Mouse (Mus musculus) forebrain, embryonic 12.5 days (tissue): ENCODE data around the gene Defb45. TPM values are rescaled to one million over a fixed set of nuclear protein-coding genes. Genes with fewer than 3 reads are reported as not detected.

ENCODE experiments used
- ATAC-seq: fragments of 200-750 bp; cut with Nextera tagmentation; 2 replicates; pipeline ENCODE4 v1.8.0; 2017; ENCODE audit warnings: moderate TSS enrichment; ENCODE audit not compliant: low FRiP score
- H3K27ac ChIP-seq: fragments of 300-500 bp; sonication (generic); 2 replicates; pipeline ENCODE4 v1.5.1; 2016; ENCODE audit warnings: mild to moderate bottlenecking
- H3K27me3 ChIP-seq: fragments of 300-500 bp; sonication (generic); 2 replicates; pipeline ENCODE4 v1.6.1; 2016; ENCODE audit warnings: mild to moderate bottlenecking
- H3K36me3 ChIP-seq: fragments of 300-500 bp; sonication (generic); replicated peaks from 2 replicates; pipeline ENCODE4 v1.6.1; 2016; ENCODE audit warnings: mild to moderate bottlenecking
- H3K4me1 ChIP-seq: fragments of 300-500 bp; sonication (generic); 2 replicates; pipeline ENCODE4 v1.6.1; 2016
- H3K4me2 ChIP-seq: fragments of 300-500 bp; sonication (generic); 2 replicates; pipeline ENCODE4 v1.6.1; 2016; ENCODE audit warnings: mild to moderate bottlenecking, moderate library complexity
- H3K4me3 ChIP-seq: fragments of 300-500 bp; sonication (generic); replicated peaks from 2 replicates; pipeline ENCODE4 v1.5.1; 2016; ENCODE audit warnings: mild to moderate bottlenecking
- H3K9ac ChIP-seq: fragments of 300-500 bp; sonication (generic); 2 replicates; pipeline ENCODE4 v1.6.1; 2016; ENCODE audit warnings: mild to moderate bottlenecking
- H3K9me3 ChIP-seq: fragments of 300-500 bp; sonication (generic); 2 replicates; pipeline ENCODE4 v1.6.1; 2016
- WGBS: fragments of 180-500 bp; shearing (Covaris S2); methylation state at CpG from one replicate; pipeline ENCODE4 v1.1.7; 2016; 5-methylcytosine and 5-hydroxymethylcytosine counted together
- polyA plus RNA-seq: library from polyadenylated mRNA; unstranded; fragments of >200 nt; fragmentation: Nextera tagmentation; extraction: Ambion mirVana; gene quantifications from 2 replicates; pipeline ENCODE4 v1.2.1, GENCODE M21; 2016

Defb45 gene
- not detected in 2 replicates for polyA plus RNA-seq

- WGBS = 68% methylated on average over 7 of the region's 7 CpGs
Observed at GRCm38 (mm10) chr2:152599299-152599698, at the start of gene Defb45. Gene Defb45 (minus strand): TSS chr2:152599399.

GRCm38 (mm10) chr2:152639406-152640113, 40.4 kb upstream of the Defb45 start:
- Histone ChIP-seq H3K4me2 (no peak overlapping the region), H3K27me3 (peaks cover under 1% of the 10 kb centered on the region; the same call in 1 of the 2 replicates), H3K36me3 (no peaks in the 10 kb centered on the region), H3K4me3 (no peak overlapping the region), H3K9ac (no peak overlapping the region), H3K4me1 (peaks cover 11% of the 10 kb centered on the region), H3K9me3 (no peaks in the 10 kb centered on the region), H3K27ac (peak overlapping the region; percentile 59; the same call in 1 of the 2 replicates)
- WGBS = 21% methylated on average over 11 of the region's 11 CpGs
- ATAC-seq = peak; percentile 55

More at GRCm38 (mm10) chr2:152599299-152599698, at the start of gene Defb45:
- no peak within 1 kb of the TSS for H3K4me3 ChIP-seq
- H3K4me2 ChIP-seq = no peak within 1 kb of the TSS
- no peak for ATAC-seq
- H3K9me3 ChIP-seq = no peaks in the 10 kb centered on the region
- no peaks in the 10 kb centered on the region for H3K36me3 ChIP-seq
- no peak within 1 kb of the TSS for H3K9ac ChIP-seq
- H3K27ac ChIP-seq = no peak within 1 kb of the TSS
- no peaks in the 10 kb centered on the region for H3K4me1 ChIP-seq
- H3K27me3 ChIP-seq = no peaks in the 10 kb centered on the region

DNA sequence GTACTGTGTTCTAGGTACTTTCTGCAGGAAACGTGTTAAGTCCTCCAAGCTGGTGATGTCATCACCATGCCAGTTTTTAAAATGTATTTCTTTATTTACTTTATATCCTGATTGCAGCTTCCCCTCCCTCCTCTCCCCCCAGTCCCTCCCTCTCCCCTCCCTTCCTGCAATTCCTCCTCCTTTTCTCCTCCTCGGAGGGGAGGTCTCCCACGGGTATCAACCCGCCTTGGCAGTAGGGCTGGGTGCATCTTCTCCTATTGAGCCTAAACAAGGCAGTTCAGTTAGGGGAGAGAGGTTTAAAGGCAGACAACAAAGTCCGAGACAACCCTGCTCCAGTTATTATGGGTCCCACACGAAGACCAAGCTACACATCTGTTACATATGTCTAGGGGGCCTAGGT, 39.7 kb upstream of the Defb45 start:
- Histone ChIP-seq H3K9me3 (no peaks in the 10 kb centered on the region), H3K4me1 (peaks cover 11% of the 10 kb centered on the region), H3K27ac (0 out of 2 replicates have a peak overlapping the region, but pooled peaks have one; percentile 59), H3K36me3 (no peaks in the 10 kb centered on the region), H3K4me2 (no peak overlapping the region), H3K27me3 (peaks cover 4% of the 10 kb centered on the region; the same call in 1 of the 2 replicates), H3K9ac (no peak overlapping the region), H3K4me3 (no peak overlapping the region)
- 64% methylated on average over 6 of the region's 6 CpGs for WGBS
- no peak for ATAC-seq

DNA sequence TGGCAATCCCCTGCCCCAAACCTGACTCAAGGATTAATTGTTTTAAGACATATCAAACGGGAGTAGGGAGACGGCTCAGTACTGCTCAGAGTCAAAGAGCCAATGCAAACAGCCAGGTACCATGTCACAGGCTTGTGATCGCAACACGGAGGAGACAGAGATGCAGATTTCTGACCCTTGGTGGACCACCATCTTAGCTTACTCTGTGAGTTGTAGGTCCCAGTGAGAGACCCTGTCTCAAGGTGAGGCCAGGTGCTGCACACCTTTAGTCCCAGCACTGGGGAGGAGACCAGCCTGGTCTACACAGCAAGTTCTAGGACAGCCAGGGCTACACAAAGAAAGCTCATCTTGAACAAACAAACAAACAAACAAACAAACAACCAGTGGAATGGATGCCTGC, 38.2 kb upstream of the Defb45 start:
- WGBS = 91% methylated on average over 4 of the region's 4 CpGs
- no peak overlapping the region for H3K4me3 ChIP-seq
- no peak overlapping the region for H3K27ac ChIP-seq
- no peak for ATAC-seq
- no peak overlapping the region for H3K4me2 ChIP-seq
- peaks cover 19% of the 10 kb centered on the region for H3K4me1 ChIP-seq
- no peak overlapping the region for H3K9ac ChIP-seq
- no peaks in the 10 kb centered on the region for H3K9me3 ChIP-seq
- H3K27me3 ChIP-seq = peaks cover 11% of the 10 kb centered on the region
- H3K36me3 ChIP-seq = no peaks in the 10 kb centered on the region

GRCm38 (mm10) chr2:152637006-152637322, 37.8 kb upstream of the Defb45 start:
- Histone ChIP-seq H3K4me2 (no peak overlapping the region), H3K4me3 (no peak overlapping the region), H3K9ac (no peak overlapping the region), H3K27ac (no peak overlapping the region), H3K9me3 (no peaks in the 10 kb centered on the region), H3K4me1 (peaks cover 19% of the 10 kb centered on the region), H3K27me3 (peaks cover 11% of the 10 kb centered on the region), H3K36me3 (no peaks in the 10 kb centered on the region)
- WGBS = 93% methylated on average over 6 of the region's 6 CpGs
- no peak for ATAC-seq

DNA sequence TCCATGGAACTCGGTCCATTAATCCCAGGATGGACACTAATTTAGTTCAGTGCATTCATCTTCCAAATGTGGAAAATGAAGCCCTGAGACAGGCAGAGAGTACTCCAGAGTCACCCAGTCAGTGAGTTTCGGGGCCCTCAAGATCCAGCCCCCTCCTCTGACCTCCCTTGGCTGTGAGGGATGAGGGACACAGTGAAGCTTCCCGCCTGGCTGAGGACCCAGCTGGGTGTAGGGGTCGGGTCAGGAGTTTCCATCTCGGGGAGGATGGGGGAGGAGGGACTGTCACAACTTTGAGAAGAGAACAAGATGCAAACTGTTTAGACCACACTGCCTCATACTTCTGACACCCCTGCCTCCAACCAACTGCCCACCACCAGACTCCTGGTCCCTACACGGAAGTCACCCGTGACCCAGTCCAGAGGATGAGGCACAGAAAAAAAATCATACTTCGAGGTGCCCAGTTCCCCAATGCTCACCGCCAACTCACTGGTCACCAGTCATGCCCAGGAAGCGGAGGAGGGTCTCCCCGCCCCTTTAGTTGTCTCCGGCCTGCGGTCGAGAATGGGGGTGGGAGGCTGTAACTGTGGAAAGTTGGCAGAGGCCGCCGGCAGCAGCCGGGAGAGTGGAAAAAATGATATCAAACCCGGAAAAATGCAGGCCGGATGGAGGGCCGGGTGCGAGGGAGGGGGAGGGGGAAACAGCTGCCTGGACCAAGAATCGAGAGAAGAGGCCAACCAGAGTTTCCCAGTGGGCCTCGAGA, 37.2 kb upstream of the Defb45 start:
- Histone ChIP-seq H3K27ac (no peak overlapping the region), H3K9ac (no peak overlapping the region), H3K4me2 (no peak overlapping the region), H3K4me3 (no peak overlapping the region), H3K4me1 (peaks cover 19% of the 10 kb centered on the region), H3K27me3 (peaks cover 11% of the 10 kb centered on the region), H3K9me3 (no peaks in the 10 kb centered on the region), H3K36me3 (no peaks in the 10 kb centered on the region)
- no peak for ATAC-seq
- WGBS = 81% methylated on average over 23 of the region's 23 CpGs

GRCm38 (mm10) chr2:152634311-152634710, 35.1 kb upstream of the Defb45 start:
- WGBS = 80% methylated on average over 29 of the region's 29 CpGs
- no peak for ATAC-seq
- Histone ChIP-seq H3K27me3 (peaks cover 19% of the 10 kb centered on the region), H3K27ac (no peak overlapping the region), H3K9me3 (no peaks in the 10 kb centered on the region), H3K4me3 (no peak overlapping the region), H3K36me3 (no peaks in the 10 kb centered on the region), H3K9ac (no peak overlapping the region), H3K4me2 (no peak overlapping the region), H3K4me1 (peaks cover 12% of the 10 kb centered on the region)

GRCm38 (mm10) chr2:152633334-152633733, 34.1 kb upstream of the Defb45 start:
- Histone ChIP-seq H3K27ac (no peak overlapping the region), H3K27me3 (peaks cover 29% of the 10 kb centered on the region), H3K4me1 (peaks cover 8% of the 10 kb centered on the region; the same call in 1 of the 2 replicates), H3K4me3 (no peak overlapping the region), H3K9ac (no peak overlapping the region), H3K4me2 (peak overlapping the region; percentile 30), H3K9me3 (no peaks in the 10 kb centered on the region), H3K36me3 (no peaks in the 10 kb centered on the region)
- 46% methylated on average over 17 of the region's 17 CpGs for WGBS
- no peak for ATAC-seq

GRCm38 (mm10) chr2:152629904-152630303, 30.7 kb upstream of the Defb45 start:
- H3K9ac ChIP-seq = no peak overlapping the region
- no peak overlapping the region for H3K4me2 ChIP-seq
- H3K27me3 ChIP-seq = peaks cover 63% of the 10 kb centered on the region
- H3K4me1 ChIP-seq = peaks cover 31% of the 10 kb centered on the region
- H3K27ac ChIP-seq = no peak overlapping the region
- no peaks in the 10 kb centered on the region for H3K36me3 ChIP-seq
- 88% methylated on average over 6 of the region's 6 CpGs for WGBS
- no peak overlapping the region for H3K4me3 ChIP-seq
- H3K9me3 ChIP-seq = no peaks in the 10 kb centered on the region
- no peak for ATAC-seq

DNA sequence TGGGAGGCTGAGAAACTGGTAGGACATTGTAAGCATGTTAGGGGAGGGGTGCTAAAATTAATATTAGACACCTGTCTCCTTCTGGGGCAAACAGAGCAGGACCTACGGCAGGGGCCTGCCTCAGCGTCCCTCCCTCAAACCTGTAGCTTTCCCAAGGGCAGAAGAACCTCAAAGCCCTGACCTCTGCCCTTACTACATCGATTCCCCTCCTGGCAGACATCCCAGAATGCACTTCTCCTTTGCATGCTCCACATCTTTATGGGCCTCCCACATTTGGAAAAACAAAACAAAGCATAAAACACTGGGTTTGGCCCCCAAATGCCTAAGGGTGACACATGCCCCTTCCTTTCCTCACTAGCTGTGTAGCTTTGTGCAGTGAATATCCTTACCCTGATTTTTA, 30.0 kb upstream of the Defb45 start:
- Histone ChIP-seq H3K4me2 (no peak overlapping the region), H3K4me1 (peaks cover 31% of the 10 kb centered on the region), H3K4me3 (no peak overlapping the region), H3K9ac (no peak overlapping the region), H3K9me3 (no peaks in the 10 kb centered on the region), H3K27ac (no peak overlapping the region), H3K36me3 (no peaks in the 10 kb centered on the region), H3K27me3 (peaks cover 65% of the 10 kb centered on the region)
- 82% methylated on average over 3 of the region's 3 CpGs for WGBS
- ATAC-seq = no peak

GRCm38 (mm10) chr2:152628066-152628465, 28.9 kb upstream of the Defb45 start:
- ATAC-seq = no peak
- Histone ChIP-seq H3K4me2 (no peak overlapping the region), H3K4me3 (no peak overlapping the region), H3K27me3 (peaks cover 62% of the 10 kb centered on the region), H3K9me3 (no peaks in the 10 kb centered on the region), H3K4me1 (peaks cover 26% of the 10 kb centered on the region), H3K27ac (no peak overlapping the region), H3K36me3 (no peaks in the 10 kb centered on the region), H3K9ac (no peak overlapping the region)
- 46% methylated on average over 17 of the region's 17 CpGs for WGBS

DNA sequence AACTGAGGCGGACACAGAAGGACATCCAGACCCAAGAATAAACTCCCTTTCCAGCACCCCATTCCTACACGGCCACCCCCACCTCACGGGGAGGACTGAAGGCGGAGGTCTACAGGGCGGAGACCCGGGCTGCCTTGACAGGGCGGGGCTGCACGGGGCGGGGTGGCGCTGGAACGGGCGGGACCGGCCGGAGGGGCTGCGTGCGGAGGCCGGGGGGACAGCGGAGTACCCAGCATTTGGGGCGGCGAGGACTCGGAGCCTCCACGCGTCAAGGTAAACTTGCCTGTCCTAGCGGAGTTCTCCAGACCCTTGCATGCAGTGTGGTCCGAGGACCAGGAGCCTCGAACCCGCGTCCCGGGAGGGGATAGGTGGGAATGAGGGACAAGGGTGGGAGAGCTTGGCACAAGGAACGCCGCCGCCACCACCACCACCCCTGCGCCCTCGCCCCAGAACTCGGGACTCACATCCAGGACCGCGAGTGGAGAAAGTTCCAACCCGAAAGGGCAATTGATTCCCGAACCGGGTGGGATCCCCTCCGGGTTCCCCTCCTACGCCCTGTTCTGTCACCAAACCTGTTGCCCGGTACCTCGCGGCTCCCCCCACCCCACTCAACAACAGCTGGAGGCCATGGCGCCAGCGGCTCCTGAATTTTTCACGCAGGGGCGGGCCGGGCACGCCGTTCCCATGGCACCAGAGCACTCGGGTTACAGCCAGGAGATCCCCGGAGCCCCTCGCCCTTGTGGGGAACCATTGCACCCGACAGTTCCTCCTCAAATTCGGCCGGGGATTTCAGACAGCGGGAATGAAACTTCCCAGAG, 27.8 kb upstream of the Defb45 start, which contains the start of gene Rem1:
TSS of gene Rem1 (plus strand) at position 178 of the 818 bp plus-strand sequence.
- Histone ChIP-seq H3K9ac (peak within 1 kb of the TSS; percentile 33; the same call in 1 of the 2 replicates), H3K4me2 (peak within 1 kb of the TSS; percentile 60), H3K36me3 (no peaks in the 10 kb centered on the region), H3K27ac (no peak within 1 kb of the TSS), H3K4me3 (peak within 1 kb of the TSS; percentile 38), H3K4me1 (peaks cover 23% of the 10 kb centered on the region), H3K9me3 (no peaks in the 10 kb centered on the region), H3K27me3 (peaks cover 59% of the 10 kb centered on the region)
- ATAC-seq = 0 out of 2 replicates have a peak, but pooled peaks have one; percentile 9
- WGBS = 2% methylated on average over 59 of the region's 59 CpGs
